Mouse (Mus musculus) lung, postnatal 0 days (tissue): ENCODE data around the gene Hmx1.

Experiments used
- CTCF ChIP-seq: IDR thresholded peaks from 2 replicates; pipeline ENCODE4 v1.5.1; 2016; ENCODE audit warnings: antibody characterized with exemption, mild to moderate bottlenecking
- EP300 ChIP-seq: IDR thresholded peaks from 2 replicates; pipeline ENCODE4 v1.6.1; 2016; ENCODE audit warnings: antibody characterized with exemption, mild to moderate bottlenecking, control low read depth

DNA sequence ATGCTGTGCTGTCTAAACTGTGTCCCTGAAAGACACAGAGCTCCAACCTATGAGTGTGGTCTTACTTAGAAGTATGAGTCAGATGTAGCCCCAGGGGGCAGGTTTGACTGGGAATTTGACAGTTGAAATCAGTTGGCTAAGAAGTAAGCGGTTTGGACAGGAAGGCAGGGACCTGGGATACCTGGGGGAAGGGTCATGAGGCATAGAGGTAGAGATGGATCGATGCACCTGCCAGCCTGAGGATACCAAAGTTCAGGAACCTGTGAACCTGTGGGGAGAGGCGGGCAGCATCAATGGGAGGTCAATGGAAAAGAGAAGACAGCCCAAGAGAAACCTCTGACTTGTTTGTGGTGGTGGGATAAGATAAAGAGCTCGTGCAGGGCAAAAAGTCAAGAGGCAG is 32.7 kb downstream of the Hmx1 start:
- TF ChIP-seq CTCF (no peak), EP300 (no peak)
